Mouse (Mus musculus) liver, postnatal 0 days (tissue): ENCODE data around the gene Chek2.

Experiments
- CTCF ChIP-seq: sonication (generic); IDR thresholded peaks from 2 replicates; pipeline ENCODE4 v1.5.1; 2016; ENCODE audit warnings: antibody characterized with exemption, low read depth
- EP300 ChIP-seq: IDR thresholded peaks from 2 replicates; pipeline ENCODE4 v1.6.1; 2016; ENCODE audit warnings: antibody characterized with exemption, low read depth, mild to moderate bottlenecking

DNA sequence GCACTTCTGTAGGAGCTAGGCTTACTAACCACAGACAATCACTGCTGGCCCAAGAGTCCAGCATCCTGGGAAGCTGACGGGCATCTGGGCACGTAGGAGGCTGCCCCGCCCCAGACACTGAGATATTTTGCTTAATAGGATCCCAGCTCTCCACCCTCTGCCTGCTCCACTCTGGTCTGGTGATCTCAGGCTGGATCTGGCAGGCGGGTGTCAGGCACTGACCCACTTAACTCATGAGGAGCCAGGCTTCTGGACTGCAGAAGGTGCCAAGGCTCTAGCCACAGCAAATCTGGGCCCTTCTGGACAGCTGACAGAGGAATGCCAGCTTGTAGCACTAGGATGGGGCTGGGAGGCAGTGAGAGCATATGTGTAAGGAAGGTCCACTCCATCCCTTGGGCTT, 37.6 kb upstream of the Chek2 start:
- TF ChIP-seq CTCF (no peak), EP300 (no peak)
